Mouse (Mus musculus) liver, embryonic 14.5 days (tissue): ENCODE data around the gene Anks1b.

Experiments used
- CTCF ChIP-seq: IDR thresholded peaks from 2 replicates; pipeline ENCODE4 v1.5.1; 2016; ENCODE audit warnings: antibody characterized with exemption, low read depth, control low read depth
- EP300 ChIP-seq: IDR thresholded peaks from 2 replicates; pipeline ENCODE4 v1.6.1; 2016; ENCODE audit warnings: antibody characterized with exemption, low read depth

- no peak for TF ChIP-seq EP300
- no peak for TF ChIP-seq CTCF
These were observed 456.5 kb downstream of the Anks1b start for GRCm38 (mm10) chr10:90329781-90330180.
